Mouse (Mus musculus) heart, embryonic 16.5 days (tissue): ENCODE data around the gene Atp6v0a1. TPM values are rescaled to one million over a fixed set of nuclear protein-coding genes. Genes with fewer than 3 reads are reported as not detected.

Experiments used
- ATAC-seq: fragments of 200-750 bp; cut with Nextera tagmentation; replicated peaks from 2 replicates; pipeline ENCODE4 v1.8.0; 2017; ENCODE audit warnings: moderate number of reproducible peaks; ENCODE audit not compliant: insufficient read depth, low FRiP score; ENCODE audit errors: extremely low read depth
- H3K27ac ChIP-seq: fragments of 300-500 bp; sonication (generic); 2 replicates; pipeline ENCODE4 v1.5.1; 2014; ENCODE audit warnings: mild to moderate bottlenecking, low read length, control low read depth, moderate library complexity
- H3K27me3 ChIP-seq: fragments of 300-500 bp; sonication (generic); 2 replicates; pipeline ENCODE4 v1.6.1; 2014; ENCODE audit warnings: low read length, mixed read lengths; ENCODE audit not compliant: control insufficient read depth, insufficient read depth
- H3K36me3 ChIP-seq: fragments of 300-500 bp; sonication (generic); 2 replicates; pipeline ENCODE4 v1.6.1; 2014; ENCODE audit not compliant: control insufficient read depth, insufficient read depth
- H3K4me1 ChIP-seq: fragments of 300-500 bp; sonication (generic); 2 replicates; pipeline ENCODE4 v1.6.1; 2014; ENCODE audit warnings: low read length, mixed read lengths; ENCODE audit not compliant: control insufficient read depth, insufficient read depth
- H3K4me2 ChIP-seq: fragments of 300-500 bp; sonication (generic); 2 replicates; pipeline ENCODE4 v1.6.1; 2014; ENCODE audit warnings: low read depth, mild to moderate bottlenecking, control low read depth, low read length
- H3K4me3 ChIP-seq: fragments of 300-500 bp; sonication (generic); 2 replicates; pipeline ENCODE4 v1.5.1; 2014; ENCODE audit warnings: mild to moderate bottlenecking, control low read depth, low read length
- H3K9ac ChIP-seq: fragments of 300-500 bp; sonication (generic); 2 replicates; pipeline ENCODE4 v1.6.1; 2014; ENCODE audit warnings: low read length, control low read depth
- H3K9me3 ChIP-seq: fragments of 300-500 bp; sonication (generic); replicated peaks from 2 replicates; pipeline ENCODE4 v1.6.1; 2016; ENCODE audit warnings: low read length; ENCODE audit not compliant: control insufficient read depth
- WGBS: fragments of 180-500 bp; shearing (Covaris S2); extraction: QIAGEN DNeasy Blood & Tissue Kit; methylation state at CpG from one replicate; pipeline ENCODE4 v1.1.7; 2014; 5-methylcytosine and 5-hydroxymethylcytosine counted together
- polyA plus RNA-seq: library from polyadenylated mRNA; unstranded; fragments of >200 nt; fragmentation: Nextera tagmentation; extraction: Ambion mirVana; gene quantifications from 2 replicates; pipeline ENCODE4 v1.2.1, GENCODE M21; 2015

Gene Atp6v0a1
- 50.7 and 53.6 TPM in 2 replicates for polyA plus RNA-seq

DNA sequence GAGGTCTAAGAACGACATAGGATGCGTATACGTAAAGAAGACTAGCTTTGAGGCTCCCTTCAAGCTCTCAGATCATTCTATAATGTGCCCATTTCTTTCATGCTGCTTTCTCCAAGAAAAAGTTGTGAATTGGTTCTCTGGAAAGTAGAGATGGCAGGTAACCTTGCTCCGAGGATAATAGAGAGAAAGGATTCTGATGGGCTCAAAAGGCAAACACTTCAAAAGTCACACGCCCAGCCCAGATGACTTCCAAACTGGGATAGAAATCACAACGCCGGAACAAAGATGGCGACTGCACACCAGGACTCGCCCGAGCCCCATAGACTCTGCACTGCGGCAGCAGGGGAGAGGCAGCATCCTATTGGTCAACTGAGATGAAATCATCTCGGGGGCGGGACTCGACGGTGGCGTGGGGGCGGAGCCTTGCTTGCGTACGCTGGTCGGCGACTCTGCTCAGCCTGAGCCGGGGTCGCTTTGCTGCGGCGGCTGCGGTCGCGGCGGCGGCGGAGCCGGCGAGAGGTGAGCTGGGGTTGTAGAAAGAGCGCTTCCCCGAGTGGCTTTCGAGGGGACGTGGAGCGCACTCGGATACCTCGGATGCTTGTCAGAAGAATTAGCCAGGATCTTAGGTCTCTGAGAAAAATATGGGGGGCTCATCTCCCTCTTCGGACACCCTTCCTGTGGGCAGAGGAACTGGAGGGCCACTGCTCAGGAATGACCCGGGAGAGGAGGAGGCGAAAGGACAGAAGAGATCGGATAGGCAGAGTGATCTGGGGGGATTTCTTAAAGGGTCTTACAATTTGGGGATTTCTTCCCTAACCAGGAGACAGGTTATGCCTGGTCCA lies at the start of gene Atp6v0a1:
TSS of gene Atp6v0a1 (plus strand) at position 407 of the 842 bp plus-strand sequence.
- under 1% methylated on average over 44 of the region's 44 CpGs for WGBS
- peak; percentile 100 for ATAC-seq
- peak within 1 kb of the TSS; percentile 90 for H3K9ac ChIP-seq

DNA sequence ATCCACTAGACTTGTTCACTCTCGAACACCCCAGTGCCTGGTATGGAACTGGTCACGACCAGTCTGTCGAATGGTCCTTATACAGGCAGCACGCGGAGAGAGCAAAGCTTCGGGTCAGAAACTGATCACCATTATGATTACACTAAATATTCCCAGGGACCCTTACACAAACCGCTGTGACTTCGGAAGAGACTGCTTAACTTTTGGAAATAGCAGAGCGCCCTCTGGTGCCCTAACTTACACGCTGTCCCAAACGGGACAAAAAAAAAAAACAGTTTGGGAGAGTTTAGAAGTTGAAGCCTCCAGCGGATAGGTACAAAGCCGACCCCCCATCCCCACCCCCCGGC lies 49.8 kb upstream of the Atp6v0a1 start:
- Histone ChIP-seq H3K4me3 (peak overlapping the region; percentile 12; the same call in 1 of the 2 replicates), H3K9ac (peak overlapping the region; percentile 54), H3K9me3 (no peaks in the 10 kb centered on the region), H3K36me3 (peaks cover 28% of the 10 kb centered on the region), H3K4me1 (peaks cover 69% of the 10 kb centered on the region), H3K27me3 (no peaks in the 10 kb centered on the region), H3K4me2 (peak overlapping the region; percentile 37), H3K27ac (peak overlapping the region; percentile 86)
- WGBS = 7% methylated on average over 14 of the region's 14 CpGs
- ATAC-seq = no peak

More for the DNA sequence above, at the start of gene Atp6v0a1:
- Histone ChIP-seq H3K4me3 (peak within 1 kb of the TSS; percentile 68), H3K4me2 (peak within 1 kb of the TSS; percentile 75), H3K27me3 (no peaks in the 10 kb centered on the region; the same call in 1 of the 2 replicates), H3K9me3 (no peaks in the 10 kb centered on the region), H3K4me1 (peaks cover 19% of the 10 kb centered on the region), H3K27ac (peak within 1 kb of the TSS; percentile 89), H3K36me3 (peaks cover 8% of the 10 kb centered on the region; the same call in 1 of the 2 replicates)

DNA sequence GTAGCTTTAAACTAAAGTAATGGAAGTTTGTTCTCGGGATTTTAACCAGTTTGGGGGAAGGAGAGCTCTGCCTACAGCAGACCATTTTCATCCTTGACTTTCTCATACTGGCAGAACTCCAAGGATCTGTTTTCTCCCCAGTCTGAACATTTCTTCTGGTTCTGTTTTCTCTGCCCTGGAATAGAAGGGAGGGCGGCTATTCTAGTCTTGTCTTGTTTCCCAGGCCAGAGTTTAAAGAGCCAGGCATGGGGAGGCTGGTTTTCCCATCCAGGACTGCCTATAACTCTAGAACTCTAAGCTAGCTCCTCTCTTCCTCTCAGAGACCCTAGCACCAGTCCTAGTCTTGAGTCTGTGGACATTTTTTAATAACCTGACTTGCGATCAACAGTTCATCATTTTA lies 49.4 kb upstream of the Atp6v0a1 start:
- H3K4me2 ChIP-seq = peak overlapping the region; percentile 37
- peaks cover 73% of the 10 kb centered on the region for H3K4me1 ChIP-seq
- H3K27ac ChIP-seq = peak overlapping the region; percentile 86
- no peaks in the 10 kb centered on the region for H3K9me3 ChIP-seq
- WGBS = 30% methylated on average over 3 of the region's 3 CpGs
- H3K27me3 ChIP-seq = no peaks in the 10 kb centered on the region
- H3K36me3 ChIP-seq = peaks cover 30% of the 10 kb centered on the region
- peak overlapping the region; percentile 54 for H3K9ac ChIP-seq
- no peak for ATAC-seq
- H3K4me3 ChIP-seq = peak overlapping the region; percentile 12; the same call in 1 of the 2 replicates

DNA sequence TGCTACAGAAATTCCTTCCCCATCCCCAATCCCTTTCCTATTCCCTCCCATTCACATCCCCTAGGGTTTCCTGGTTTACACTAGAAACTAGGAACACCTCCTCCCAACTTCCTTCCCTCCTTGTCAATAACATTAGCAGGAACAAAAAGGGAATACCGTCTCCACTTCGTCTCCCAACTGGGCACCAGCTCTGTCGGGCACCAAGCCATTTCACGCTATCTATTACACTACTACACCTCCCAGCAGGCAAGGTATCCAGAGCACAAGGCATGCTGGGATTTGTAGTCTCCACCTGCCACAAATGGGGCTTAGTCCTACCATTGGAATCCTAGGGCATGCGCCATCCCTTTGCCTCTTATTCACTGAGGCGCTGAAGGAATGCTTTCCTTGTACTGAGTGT lies 48.7 kb upstream of the Atp6v0a1 start:
- Histone ChIP-seq H3K9me3 (no peaks in the 10 kb centered on the region), H3K27ac (peak overlapping the region; percentile 86), H3K4me3 (no peak overlapping the region), H3K9ac (peak overlapping the region; percentile 54; the same call in 1 of the 2 replicates), H3K4me1 (peaks cover 80% of the 10 kb centered on the region), H3K27me3 (no peaks in the 10 kb centered on the region), H3K36me3 (peaks cover 29% of the 10 kb centered on the region), H3K4me2 (peak overlapping the region; percentile 37)
- ATAC-seq = peak; percentile 57
- WGBS = 11% methylated on average over 6 of the region's 6 CpGs

DNA sequence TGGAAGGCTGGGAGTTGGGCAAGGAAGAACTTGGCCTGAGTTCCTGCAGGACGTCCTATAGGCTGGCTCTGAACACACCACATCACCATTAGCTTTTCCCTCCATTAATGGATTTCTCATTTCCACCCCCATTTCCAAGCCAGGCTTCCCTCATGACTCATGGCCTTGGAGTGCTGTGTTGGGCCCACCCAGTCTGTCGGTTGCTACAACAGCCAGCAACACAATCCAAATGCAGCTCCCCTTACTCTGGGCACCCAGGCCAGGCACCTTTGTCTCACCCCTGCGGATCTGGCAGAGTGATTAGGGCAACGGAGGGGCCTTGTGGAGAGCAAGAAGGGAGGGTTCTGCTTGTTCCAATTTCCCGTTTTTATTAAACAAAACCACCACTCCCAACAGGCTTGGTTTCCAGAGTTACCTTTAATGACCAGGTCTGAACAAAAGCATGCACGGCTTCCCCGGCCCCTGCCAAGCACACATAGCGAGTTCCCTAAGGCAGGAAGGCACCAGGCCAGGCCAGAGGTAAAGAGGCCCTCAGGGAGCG lies 46.8 kb upstream of the Atp6v0a1 start:
- Histone ChIP-seq H3K4me3 (no peak overlapping the region), H3K36me3 (peaks cover 27% of the 10 kb centered on the region), H3K4me2 (peak overlapping the region; percentile 30; the same call in 1 of the 2 replicates), H3K9ac (peak overlapping the region; percentile 43; the same call in 1 of the 2 replicates), H3K9me3 (no peaks in the 10 kb centered on the region), H3K27ac (peak overlapping the region; percentile 98), H3K27me3 (no peaks in the 10 kb centered on the region), H3K4me1 (peaks cover 93% of the 10 kb centered on the region)
- peak; percentile 45; the same call in 1 of the 2 replicates for ATAC-seq
- WGBS = 35% methylated on average over 9 of the region's 9 CpGs

DNA sequence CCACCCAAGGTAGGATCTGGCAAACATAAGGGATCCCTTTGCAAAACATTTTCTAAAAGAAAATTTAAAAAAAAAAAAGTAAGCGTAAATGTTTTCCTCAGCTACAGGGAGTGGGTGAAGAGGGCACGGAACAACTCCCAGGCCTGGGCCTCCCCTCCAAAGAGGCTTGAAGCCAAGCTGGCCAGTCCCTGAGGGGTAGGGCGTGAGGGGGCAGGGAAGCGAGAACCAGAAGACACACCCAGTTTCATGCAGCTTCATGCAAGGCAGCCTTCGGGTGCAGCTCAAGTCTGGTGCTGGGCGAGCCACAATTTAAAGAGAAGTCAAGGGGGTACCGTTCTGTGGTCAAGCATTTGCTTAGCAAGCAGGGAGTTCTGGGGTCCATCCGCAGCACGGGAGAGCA lies 45.6 kb upstream of the Atp6v0a1 start:
- ATAC-seq = no peak
- Histone ChIP-seq H3K4me2 (peak overlapping the region; percentile 3), H3K27me3 (no peaks in the 10 kb centered on the region), H3K4me1 (peaks cover 83% of the 10 kb centered on the region), H3K9ac (peak overlapping the region; percentile 43), H3K4me3 (no peak overlapping the region), H3K9me3 (no peaks in the 10 kb centered on the region), H3K27ac (peak overlapping the region; percentile 98), H3K36me3 (peaks cover 17% of the 10 kb centered on the region)
- WGBS = 55% methylated on average over 9 of the region's 9 CpGs

DNA sequence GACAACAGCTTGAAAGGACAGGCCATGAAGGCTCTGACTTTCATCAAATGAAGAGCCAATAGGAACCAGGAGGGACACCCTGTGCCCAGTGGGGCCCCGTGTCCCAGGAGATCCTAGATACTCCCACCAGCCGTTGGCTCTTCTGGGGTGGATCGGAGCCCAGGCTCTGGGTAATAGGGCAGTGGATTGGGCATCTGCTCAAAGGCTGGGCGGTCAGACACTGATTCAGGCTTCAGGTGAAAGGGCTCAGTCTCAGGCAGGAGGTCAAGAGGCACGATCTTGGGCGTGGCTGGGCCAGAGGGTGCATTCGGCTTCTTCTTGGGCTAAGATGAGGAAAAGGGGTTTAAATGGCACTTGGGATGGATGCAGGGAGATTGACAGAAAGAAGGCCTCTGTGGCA lies 45.1 kb upstream of the Atp6v0a1 start:
- no peaks in the 10 kb centered on the region for H3K9me3 ChIP-seq
- peak overlapping the region; percentile 43 for H3K9ac ChIP-seq
- ATAC-seq = no peak
- 79% methylated on average over 7 of the region's 7 CpGs for WGBS
- H3K36me3 ChIP-seq = peaks cover 12% of the 10 kb centered on the region
- peaks cover 78% of the 10 kb centered on the region for H3K4me1 ChIP-seq
- no peaks in the 10 kb centered on the region for H3K27me3 ChIP-seq
- no peak overlapping the region for H3K4me3 ChIP-seq
- H3K27ac ChIP-seq = peak overlapping the region; percentile 98
- peak overlapping the region; percentile 3 for H3K4me2 ChIP-seq

DNA sequence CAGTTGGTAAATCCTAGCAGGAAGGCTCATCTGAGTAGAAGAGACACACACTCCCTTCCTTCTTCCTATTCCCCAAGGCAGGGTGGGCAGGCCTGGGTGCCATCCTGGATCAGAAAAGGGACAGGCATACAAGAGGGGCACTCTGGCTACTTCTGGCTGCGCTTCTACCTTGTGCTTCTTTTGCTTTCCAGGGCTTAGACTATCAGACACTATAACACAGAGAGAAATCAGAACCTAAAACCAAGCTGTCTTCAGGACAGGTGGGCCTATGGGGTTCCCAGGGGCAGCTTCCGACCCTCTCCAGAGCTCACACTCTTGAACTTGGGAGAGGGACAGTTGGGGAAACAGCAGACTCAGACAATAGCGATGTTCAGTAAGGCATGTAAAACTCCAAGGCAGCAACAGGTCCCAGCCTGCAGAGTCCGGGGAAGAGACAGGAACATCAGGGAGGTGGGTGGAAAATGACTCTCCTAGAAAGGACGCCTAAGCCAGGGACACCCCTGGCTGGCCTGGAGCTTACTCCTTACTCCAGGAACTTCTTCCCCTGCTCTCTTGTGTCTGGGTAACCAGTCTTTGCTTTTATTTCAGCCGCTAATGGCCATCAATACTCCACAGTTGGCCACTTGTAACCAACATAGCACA lies 44.2 kb upstream of the Atp6v0a1 start:
- no peaks in the 10 kb centered on the region for H3K27me3 ChIP-seq
- H3K4me3 ChIP-seq = no peak overlapping the region
- peak overlapping the region; percentile 99 for H3K9ac ChIP-seq
- peaks cover 70% of the 10 kb centered on the region for H3K4me1 ChIP-seq
- H3K36me3 ChIP-seq = peaks cover 12% of the 10 kb centered on the region
- peak overlapping the region; percentile 98 for H3K27ac ChIP-seq
- 73% methylated on average over 6 of the region's 6 CpGs for WGBS
- H3K9me3 ChIP-seq = no peaks in the 10 kb centered on the region
- peak overlapping the region; percentile 76 for H3K4me2 ChIP-seq
- ATAC-seq = no peak
